8 mouse cellular contexts compared by ENCODE assay signal in genomic region chr2:91182405-91183147, GRCm38 (mm10). TPM values are rescaled to one million over a fixed set of nuclear protein-coding genes. Genes with fewer than 3 reads are reported as not detected.
A peak's percentile ranks its signal among the peaks of the same experiment; 100 is the strongest.
DNase-seq lines count a peak whose midpoint lies in the region; ATAC-seq and TF ChIP-seq lines count a peak whose summit lies in the region.

No protein-coding gene starts in this region.

- peak overlapping the region; percentile 84 for H3K27ac ChIP-seq in cerebellum, adult 2 months (ENCODE audit: insufficient read depth, low read length)
- H3K27ac ChIP-seq in hindbrain, embryonic 14.5 days, result peak overlapping the region; percentile 89

- TF ChIP-seq POLR2A in cerebellum, adult 2 months (IDR thresholded peaks at IDR 0.05; ENCODE audit: borderline replicate concordance, insufficient read depth, low read length), result peak; percentile 56; the same call in 1 of the 2 replicates

- 1% methylated on average over 79 of the region's 81 CpGs for WGBS in cerebellum, adult 2 months
- WGBS in hindbrain, embryonic 14.5 days, result under 1% methylated on average over 80 of the region's 81 CpGs

- peak overlapping the region; percentile 97 for H3K4me3 ChIP-seq in cerebellum, adult 2 months (replicated peaks; ENCODE audit: insufficient read depth, low read depth, low read length)
- peak overlapping the region; percentile 73 for H3K4me3 ChIP-seq in hindbrain, embryonic 14.5 days (replicated peaks; ENCODE audit: low read length)

- peaks cover 3% of the 10 kb centered on the region; the same call in 1 of the 2 replicates for H3K4me1 ChIP-seq in cerebellum, adult 2 months (ENCODE audit: control insufficient read depth, insufficient read depth, low read length)
- peaks cover 23% of the 10 kb centered on the region for H3K4me1 ChIP-seq in hindbrain, embryonic 14.5 days (replicated peaks; ENCODE audit: control insufficient read depth, insufficient read depth, low read length)

- intact Hi-C loops in left cerebral cortex, postnatal 25 days (cut with DNase I), result loop anchor here (1.0 to 2.0 kb wide), 2 partner anchors 20 to 46 kb away; partner anchors contain the start of genes Acp2 and Nr1h3

- no peak for TF ChIP-seq CTCF in cerebellum, adult 2 months (IDR thresholded peaks at IDR 0.05; ENCODE audit: borderline replicate concordance, insufficient read depth, low read depth, low read length)

- peak; percentile 66 for DNase-seq in Muller cell, postnatal 12 days (ENCODE audit: inconsistent ontology term)
- peak; percentile 91 to 93 for DNase-seq in cerebellum, adult 2 months
- peak; percentile 85 for DNase-seq in hindbrain, embryonic 14.5 days (ENCODE audit: low spot score)
- peak; percentile 88 to 91 for DNase-seq in left cerebral cortex, postnatal 25 days (ENCODE audit: low spot score in 2 of 2)
- DNase-seq in right cerebral cortex, postnatal 14 days, result peak; percentile 88
- DNase-seq in adipocyte (ENCODE audit: low spot score), result no peak

- peaks cover 13% of the 10 kb centered on the region for H3K36me3 ChIP-seq in hindbrain, embryonic 14.5 days (replicated peaks; ENCODE audit: control insufficient read depth, insufficient read depth)

- H3K4me2 ChIP-seq in hindbrain, embryonic 14.5 days (replicated peaks), result peak overlapping the region; percentile 80

- H3K27me3 ChIP-seq in cerebellum, adult 2 months (ENCODE audit: control insufficient read depth, insufficient read depth, low read length), result no peaks in the 10 kb centered on the region
- no peaks in the 10 kb centered on the region for H3K27me3 ChIP-seq in hindbrain, embryonic 14.5 days (ENCODE audit: control insufficient read depth, insufficient read depth, low read length)

- no peaks in the 10 kb centered on the region for H3K9me3 ChIP-seq in hindbrain, embryonic 14.5 days (ENCODE audit: control insufficient read depth, low read length)

- H3K9ac ChIP-seq in hindbrain, embryonic 14.5 days, result peak overlapping the region; percentile 76

- peak; percentile 76 for ATAC-seq in frontal cortex, adult (ENCODE audit: low TSS enrichment)
- peak; percentile 97 for ATAC-seq in hindbrain, embryonic 14.5 days (ENCODE audit: low FRiP score)
- peak; percentile 71 for ATAC-seq in megakaryocyte progenitor cell, adult 5-6 weeks (replicated peaks; ENCODE audit: poor library complexity)

RNA-seq across cellular contexts. Expression of gene Madd, which starts 1.1 kb away (rescaled TPM):
- polyA plus RNA-seq in cerebellum, adult 2 months (2012; rRNA removed), result 175 and 186 TPM in 2 replicates
- polyA plus RNA-seq in hindbrain, embryonic 14.5 days (2014; fragmentation: Nextera tagmentation; extraction: Ambion mirVana), result 51.6 and 58.4 TPM in 2 replicates
- total RNA-seq in left cerebral cortex, postnatal 25 days (2021), result 100 to 1,000 TPM; 232 to 233 TPM
- 15.8 and 19.9 TPM in 2 replicates for total RNA-seq in megakaryocyte progenitor cell, adult 5-6 weeks (2015)
- 27.3 and 34.4 TPM in 2 replicates for total RNA-seq in megakaryocyte progenitor cell, adult 5-6 weeks (2017)

RNA-seq across cellular contexts. Expression of gene Nr1h3, which starts 20.1 kb away (rescaled TPM):
- polyA plus RNA-seq in cerebellum, adult 2 months (2012; rRNA removed), result 18.1 and 21.2 TPM in 2 replicates
- 1.5 and 2.8 TPM in 2 replicates for polyA plus RNA-seq in hindbrain, embryonic 14.5 days (2014; fragmentation: Nextera tagmentation; extraction: Ambion mirVana)
- total RNA-seq in left cerebral cortex, postnatal 25 days (2021), result 1 to 10 TPM; 2.7 to 5.7 TPM
- 0.81 and 0.86 TPM in 2 replicates for total RNA-seq in megakaryocyte progenitor cell, adult 5-6 weeks (2015)
- 0.95 TPM in 1 of 2 replicates, not detected in the other for total RNA-seq in megakaryocyte progenitor cell, adult 5-6 weeks (2017)

RNA-seq across cellular contexts. Expression of gene Acp2, which starts 20.1 kb away (rescaled TPM):
- polyA plus RNA-seq in cerebellum, adult 2 months (2012; rRNA removed), result 35.9 and 37.3 TPM in 2 replicates
- 40.9 and 49.8 TPM in 2 replicates for polyA plus RNA-seq in hindbrain, embryonic 14.5 days (2014; fragmentation: Nextera tagmentation; extraction: Ambion mirVana)
- total RNA-seq in left cerebral cortex, postnatal 25 days (2021), result 10 to 100 TPM; 49.7 to 51.4 TPM
- 15.8 and 15.9 TPM in 2 replicates for total RNA-seq in megakaryocyte progenitor cell, adult 5-6 weeks (2015)
- 15.2 and 26.2 TPM in 2 replicates for total RNA-seq in megakaryocyte progenitor cell, adult 5-6 weeks (2017)

RNA-seq across cellular contexts. Expression of gene Ddb2, which starts 54.2 kb away (rescaled TPM):
- polyA plus RNA-seq in cerebellum, adult 2 months (2012; rRNA removed), result 34.5 and 41.5 TPM in 2 replicates
- 9.4 and 11.4 TPM in 2 replicates for polyA plus RNA-seq in hindbrain, embryonic 14.5 days (2014; fragmentation: Nextera tagmentation; extraction: Ambion mirVana)
- 10 to 100 TPM; 10.6 to 11.9 TPM for total RNA-seq in left cerebral cortex, postnatal 25 days (2021)
- total RNA-seq in megakaryocyte progenitor cell, adult 5-6 weeks (2015), result 11.5 and 11.8 TPM in 2 replicates
- 7.7 and 10.6 TPM in 2 replicates for total RNA-seq in megakaryocyte progenitor cell, adult 5-6 weeks (2017)

Comparison
In these comparisons a context has a peak if more than half of its experiments do, and no peak if none do; other contexts are left out.
1. RNA of gene Madd, which starts 1.1 kb away (total RNA-seq): 232 to 233 TPM in left cerebral cortex, postnatal 25 days; 15.8 to 34.4 TPM in megakaryocyte progenitor cell, adult 5-6 weeks; every median in the first group is over 4 times any median in the second.
2. Peak in every context shown above with its lines, with median percentiles within 50 percentile points of each other: ATAC-seq.